Mouse (Mus musculus): ENCODE measurements around the gene Myo15b. TPM values are rescaled to one million over a fixed set of nuclear protein-coding genes. Genes with fewer than 3 reads are reported as not detected.
"Not testable (repeated sequence)": the region's sequence is repeated elsewhere in the genome, so short reads cannot be mapped to it uniquely, and the experiment has no call there.

Myo15b gene
- polyA plus RNA-seq, 1 experiment from 2014 or later: 0.46 TPM

- Histone ChIP-seq H3K27ac (peak overlapping the region; percentile 89), H3K27me3 (no peaks in the 10 kb centered on the region), H3K4me1 (replicated peaks) (peaks cover 58% of the 10 kb centered on the region), H3K9me3 (replicated peaks) (0 out of 2 replicates have a peak, but pooled peaks cover 5% of the 10 kb centered on the region), H3K4me2 (peak overlapping the region; percentile 62; the same call in 1 of the 2 replicates), H3K9ac (peak overlapping the region; percentile 53; the same call in 1 of the 2 replicates), H3K4me3 (replicated peaks) (no peak overlapping the region), H3K36me3 (peaks cover 43% of the 10 kb centered on the region)
- ATAC-seq (ENCODE audit: low read depth) (no peak), DNase-seq (no peak)
- WGBS (ENCODE audit: insufficient replicate concordance): 79% methylated on average over 11 of the region's 14 CpGs
Observed at GRCm38 (mm10) chr11:115843141-115843890, 14.9 kb upstream of the Myo15b start.

DNA sequence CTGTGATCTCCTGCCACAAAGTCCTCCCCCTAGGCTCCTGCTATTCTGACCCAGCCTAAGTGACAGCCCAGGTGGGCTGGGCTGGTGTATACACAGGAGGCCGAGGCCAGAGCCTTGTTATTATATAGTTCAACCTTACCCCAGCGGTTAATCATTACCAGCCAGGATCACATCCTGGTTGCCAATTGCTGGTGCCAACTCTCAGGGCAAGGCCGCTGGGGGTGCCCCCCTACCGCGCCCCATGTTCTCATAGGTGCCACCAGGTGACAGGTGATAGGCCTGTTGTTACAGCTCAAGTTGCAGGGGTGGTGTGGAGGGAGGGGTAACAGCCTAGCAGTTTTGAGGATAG, 14.3 kb upstream of the Myo15b start:
- Histone ChIP-seq H3K4me1 (replicated peaks) (peaks cover 52% of the 10 kb centered on the region), H3K4me2 (no peak overlapping the region), H3K36me3 (peaks cover 48% of the 10 kb centered on the region), H3K27me3 (no peaks in the 10 kb centered on the region), H3K9me3 (replicated peaks) (0 out of 2 replicates have a peak, but pooled peaks cover 5% of the 10 kb centered on the region), H3K27ac (no peak overlapping the region), H3K4me3 (replicated peaks) (no peak overlapping the region), H3K9ac (no peak overlapping the region)
- 83% methylated on average over 5 of the region's 5 CpGs for WGBS (ENCODE audit: insufficient replicate concordance)
- DNase-seq: no peak
- ATAC-seq (ENCODE audit: low read depth): no peak

- DNase-seq: no peak
- Histone ChIP-seq H3K27me3 (no peaks in the 10 kb centered on the region), H3K4me3 (replicated peaks) (no peak overlapping the region), H3K36me3 (peaks cover 52% of the 10 kb centered on the region), H3K9me3 (replicated peaks) (0 out of 2 replicates have a peak, but pooled peaks cover 5% of the 10 kb centered on the region), H3K4me2 (no peak overlapping the region), H3K27ac (no peak overlapping the region), H3K9ac (no peak overlapping the region), H3K4me1 (replicated peaks) (peaks cover 48% of the 10 kb centered on the region)
- no peak for ATAC-seq (ENCODE audit: low read depth)
- 76% methylated on average over 8 of the region's 8 CpGs for WGBS (ENCODE audit: insufficient replicate concordance)
Observed at GRCm38 (mm10) chr11:115844240-115844639, 14.0 kb upstream of the Myo15b start.

DNA sequence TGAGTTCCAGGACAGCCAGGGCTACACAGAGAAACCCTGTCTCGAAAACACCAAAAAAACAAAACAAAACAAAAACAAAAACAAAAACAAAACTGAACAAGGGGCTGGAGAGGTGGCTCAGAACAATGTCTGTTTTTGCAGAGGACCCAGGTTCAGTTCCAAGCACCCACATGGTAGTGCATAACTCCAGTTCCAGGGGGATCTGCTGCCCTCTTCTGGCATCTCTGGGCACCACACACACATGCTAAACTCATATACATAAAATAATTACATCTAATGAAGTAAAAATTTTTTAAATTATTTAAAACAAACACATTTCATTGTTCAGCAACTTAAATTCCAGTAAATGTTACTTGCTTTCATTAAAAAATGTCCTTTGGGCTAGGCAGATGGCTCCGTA, 12.4 kb upstream of the Myo15b start:
- H3K4me2 ChIP-seq: no peak overlapping the region
- H3K9ac ChIP-seq: no peak overlapping the region
- H3K27ac ChIP-seq: no peak overlapping the region
- 81% methylated on average over 2 of the region's 2 CpGs for WGBS (ENCODE audit: insufficient replicate concordance)
- ATAC-seq (ENCODE audit: low read depth): no peak
- H3K9me3 ChIP-seq (replicated peaks): 0 out of 2 replicates have a peak, but pooled peaks cover 5% of the 10 kb centered on the region
- no peak overlapping the region for H3K4me3 ChIP-seq (replicated peaks)
- H3K27me3 ChIP-seq: no peaks in the 10 kb centered on the region
- peaks cover 68% of the 10 kb centered on the region for H3K36me3 ChIP-seq
- DNase-seq: no peak
- H3K4me1 ChIP-seq (replicated peaks): peaks cover 36% of the 10 kb centered on the region

GRCm38 (mm10) chr11:115854674-115855073, 3.5 kb upstream of the Myo15b start:
- peaks cover 42% of the 10 kb centered on the region for H3K27me3 ChIP-seq
- ATAC-seq (ENCODE audit: low read depth) (no peak), DNase-seq (no peak)
- no peak overlapping the region for H3K4me3 ChIP-seq (replicated peaks)
- no peak overlapping the region for H3K27ac ChIP-seq
- peaks cover 59% of the 10 kb centered on the region for H3K36me3 ChIP-seq
- no peak overlapping the region for H3K4me2 ChIP-seq
- WGBS (ENCODE audit: insufficient replicate concordance): 87% methylated on average over 6 of the region's 6 CpGs
- H3K9me3 ChIP-seq (replicated peaks): no peaks in the 10 kb centered on the region
- no peak overlapping the region for H3K9ac ChIP-seq
- H3K4me1 ChIP-seq (replicated peaks): peaks cover 17% of the 10 kb centered on the region

GRCm38 (mm10) chr11:115857146-115857545, 1.1 kb upstream of the Myo15b start:
- ATAC-seq (ENCODE audit: low read depth); H3K9ac ChIP-seq; H3K4me2 ChIP-seq; H3K9me3 ChIP-seq (replicated peaks); DNase-seq; H3K4me3 ChIP-seq (replicated peaks); H3K27ac ChIP-seq: not testable (repeated sequence)
- H3K27me3 ChIP-seq: peaks cover 66% of the 10 kb centered on the region
- 78% methylated on average over 4 of the region's 4 CpGs for WGBS (ENCODE audit: insufficient replicate concordance)
- peaks cover 34% of the 10 kb centered on the region for H3K36me3 ChIP-seq
- peaks cover 22% of the 10 kb centered on the region for H3K4me1 ChIP-seq (replicated peaks)

DNA sequence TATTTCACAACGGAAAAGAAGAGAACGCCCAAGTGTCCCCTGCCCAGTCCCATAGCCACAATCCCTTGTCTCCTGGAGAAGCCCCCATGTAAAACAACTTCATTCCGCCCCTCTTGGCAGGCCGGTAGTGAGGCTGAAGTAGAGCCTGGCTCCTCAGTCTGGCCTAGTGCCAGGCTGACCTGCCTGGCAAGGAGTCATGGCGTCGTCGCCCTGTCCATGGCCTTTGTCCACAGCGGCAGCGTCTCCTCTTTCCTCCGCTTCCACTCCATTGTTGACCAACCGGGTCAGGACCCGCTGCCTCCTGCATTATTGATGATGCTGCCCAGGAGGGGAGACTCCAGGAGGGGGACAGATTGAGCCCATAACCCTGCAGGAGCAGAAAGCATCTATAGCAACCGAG, 270 bp upstream of the Myo15b start:
- peaks cover 22% of the 10 kb centered on the region for H3K4me1 ChIP-seq (replicated peaks)
- no peak overlapping the region for H3K9ac ChIP-seq
- WGBS (ENCODE audit: insufficient replicate concordance): 58% methylated on average over 13 of the region's 13 CpGs
- no peak for ATAC-seq (ENCODE audit: low read depth)
- H3K9me3 ChIP-seq (replicated peaks): no peaks in the 10 kb centered on the region
- no peak overlapping the region for H3K4me2 ChIP-seq
- H3K27me3 ChIP-seq: peaks cover 72% of the 10 kb centered on the region
- H3K27ac ChIP-seq: no peak overlapping the region
- H3K36me3 ChIP-seq: peaks cover 26% of the 10 kb centered on the region
- H3K4me3 ChIP-seq (replicated peaks): peak overlapping the region; percentile 50; the same call in 1 of the 2 replicates
- no peak for DNase-seq

- Histone ChIP-seq H3K4me1 (replicated peaks) (peaks cover 22% of the 10 kb centered on the region), H3K27me3 (peaks cover 72% of the 10 kb centered on the region), H3K9me3 (replicated peaks) (no peaks in the 10 kb centered on the region), H3K36me3 (peaks cover 12% of the 10 kb centered on the region; the same call in 1 of the 2 replicates), H3K4me3 (replicated peaks) (peak overlapping the region; percentile 50), H3K27ac (no peak overlapping the region), H3K4me2 (peak overlapping the region; percentile 67), H3K9ac (peak overlapping the region; percentile 49)
- ATAC-seq (ENCODE audit: low read depth) (peak; percentile 83), DNase-seq (peak; percentile 75)
- 2% methylated on average over 75 of the region's 75 CpGs for WGBS (ENCODE audit: insufficient replicate concordance)
Observed at GRCm38 (mm10) chr11:115859143-115859945, 1.1 kb downstream of the Myo15b start.

DNA sequence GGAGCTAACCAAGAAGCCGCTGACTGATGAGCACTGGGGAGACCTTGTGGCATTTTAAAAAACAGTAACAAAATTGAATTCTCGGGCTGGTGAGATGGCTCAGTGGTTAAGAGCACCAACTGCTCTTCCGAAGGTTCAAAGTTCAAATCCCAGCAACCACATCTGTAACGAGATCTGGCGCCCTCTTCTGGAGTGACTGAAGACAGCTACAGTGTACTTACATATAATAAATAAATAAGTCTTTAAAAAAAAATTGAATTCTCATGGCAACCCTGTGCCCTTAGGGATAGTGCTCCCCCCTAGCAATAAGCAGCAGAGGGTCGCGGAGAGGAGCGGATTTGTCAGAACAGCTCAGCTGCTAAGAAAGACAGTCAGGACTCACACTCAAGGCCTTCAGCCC, 5.7 kb downstream of the Myo15b start:
- H3K4me1 ChIP-seq (replicated peaks): peaks cover 12% of the 10 kb centered on the region
- DNase-seq (no peak), ATAC-seq (ENCODE audit: low read depth) (no peak)
- H3K27me3 ChIP-seq: peaks cover 44% of the 10 kb centered on the region
- H3K27ac ChIP-seq: no peak overlapping the region
- H3K36me3 ChIP-seq: no peaks in the 10 kb centered on the region
- no peak overlapping the region for H3K4me2 ChIP-seq
- H3K9me3 ChIP-seq (replicated peaks): no peaks in the 10 kb centered on the region
- H3K4me3 ChIP-seq (replicated peaks): no peak overlapping the region
- WGBS (ENCODE audit: insufficient replicate concordance): 69% methylated on average over 8 of the region's 8 CpGs
- no peak overlapping the region for H3K9ac ChIP-seq

DNA sequence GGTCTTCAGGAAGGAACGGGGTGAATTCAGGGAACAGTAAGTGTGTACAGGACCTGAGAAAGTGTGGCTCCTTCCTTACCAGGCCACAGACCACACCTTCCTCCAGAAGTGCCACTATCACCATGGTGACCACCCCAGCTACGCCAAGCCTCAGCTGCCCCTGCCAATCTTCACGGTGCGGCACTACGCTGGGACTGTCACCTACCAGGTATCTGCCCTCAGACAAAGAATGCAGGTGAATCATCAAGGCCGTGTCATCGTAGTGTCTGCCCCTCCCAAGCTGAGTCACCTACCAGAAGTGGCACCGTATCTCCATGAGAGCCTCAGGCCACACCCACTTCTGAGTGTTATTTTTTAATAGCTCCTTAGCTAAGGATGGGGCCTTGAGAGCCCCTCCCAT, 11.2 kb downstream of the Myo15b start:
- 42% methylated on average over 8 of the region's 8 CpGs for WGBS (ENCODE audit: insufficient replicate concordance)
- Histone ChIP-seq H3K4me2 (peak overlapping the region; percentile 18; the same call in 1 of the 2 replicates), H3K27ac (peak overlapping the region; percentile 6; the same call in 1 of the 2 replicates), H3K4me3 (replicated peaks) (no peak overlapping the region), H3K9ac (no peak overlapping the region), H3K4me1 (replicated peaks) (peaks cover 23% of the 10 kb centered on the region), H3K9me3 (replicated peaks) (no peaks in the 10 kb centered on the region), H3K36me3 (no peaks in the 10 kb centered on the region), H3K27me3 (peaks cover 5% of the 10 kb centered on the region; the same call in 1 of the 2 replicates)
- DNase-seq (peak; percentile 42), ATAC-seq (ENCODE audit: low read depth) (peak; percentile 44)

GRCm38 (mm10) chr11:115872437-115872836, 14.2 kb downstream of the Myo15b start:
- 71% methylated on average over 4 of the region's 4 CpGs for WGBS (ENCODE audit: insufficient replicate concordance)
- DNase-seq: no peak
- Histone ChIP-seq H3K4me1 (replicated peaks) (peaks cover 33% of the 10 kb centered on the region), H3K4me2 (no peak overlapping the region), H3K9me3 (replicated peaks) (no peaks in the 10 kb centered on the region), H3K9ac (no peak overlapping the region), H3K36me3 (no peaks in the 10 kb centered on the region), H3K27ac (no peak overlapping the region), H3K4me3 (replicated peaks) (no peak overlapping the region), H3K27me3 (no peaks in the 10 kb centered on the region)
- peak; percentile 49 for ATAC-seq (ENCODE audit: low read depth)
